Mouse (Mus musculus) brain, adult 2 months (tissue): ENCODE results near the gene Galt.

ENCODE experiments used
- DNase-seq: peaks from one replicate; pipeline ENCODE4 v3.0.0; 2011; ENCODE audit warnings: low read depth, low spot score

Gene Galt

DNA sequence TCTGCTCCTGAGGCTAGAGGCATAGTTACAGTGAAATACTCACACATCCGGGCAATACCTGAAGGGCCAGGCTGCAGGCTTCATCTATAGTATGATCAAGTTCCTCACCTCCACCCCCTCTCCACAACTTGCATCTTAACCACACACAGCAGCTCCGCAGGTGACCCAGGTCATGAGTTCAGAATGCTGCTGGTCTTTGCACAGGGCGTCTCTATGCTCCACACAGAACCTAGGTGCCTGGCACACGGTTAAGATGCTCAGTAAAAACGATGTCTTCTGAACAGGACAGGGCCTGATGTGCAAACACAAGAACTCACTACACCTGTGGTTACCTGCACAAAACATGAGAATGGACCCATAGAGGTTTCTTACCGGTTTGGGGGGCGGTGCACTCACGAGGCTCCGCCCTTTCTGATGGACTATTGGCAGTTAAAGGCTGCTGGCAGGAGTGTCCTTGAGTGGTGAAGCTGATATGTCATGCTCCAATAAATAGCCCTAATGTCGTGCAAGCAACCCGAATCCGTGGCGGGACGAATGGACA lies at the start of gene Galt:
TSS of gene Galt (plus strand) at position 432 of the 541 bp plus-strand sequence.
- DNase-seq = peak; percentile 92

- DNase-seq = no peak
Observed at GRCm38 (mm10) chr4:41705922-41706754, 48.9 kb upstream of the Galt start.

GRCm38 (mm10) chr4:41707011-41707535 lies 48.0 kb upstream of the Galt start:
- DNase-seq = peak; percentile 94

- DNase-seq = peak; percentile 73
Observed at GRCm38 (mm10) chr4:41708192-41708745, 46.8 kb upstream of the Galt start.

GRCm38 (mm10) chr4:41710229-41710628 lies 44.8 kb upstream of the Galt start:
- DNase-seq = no peak

DNA sequence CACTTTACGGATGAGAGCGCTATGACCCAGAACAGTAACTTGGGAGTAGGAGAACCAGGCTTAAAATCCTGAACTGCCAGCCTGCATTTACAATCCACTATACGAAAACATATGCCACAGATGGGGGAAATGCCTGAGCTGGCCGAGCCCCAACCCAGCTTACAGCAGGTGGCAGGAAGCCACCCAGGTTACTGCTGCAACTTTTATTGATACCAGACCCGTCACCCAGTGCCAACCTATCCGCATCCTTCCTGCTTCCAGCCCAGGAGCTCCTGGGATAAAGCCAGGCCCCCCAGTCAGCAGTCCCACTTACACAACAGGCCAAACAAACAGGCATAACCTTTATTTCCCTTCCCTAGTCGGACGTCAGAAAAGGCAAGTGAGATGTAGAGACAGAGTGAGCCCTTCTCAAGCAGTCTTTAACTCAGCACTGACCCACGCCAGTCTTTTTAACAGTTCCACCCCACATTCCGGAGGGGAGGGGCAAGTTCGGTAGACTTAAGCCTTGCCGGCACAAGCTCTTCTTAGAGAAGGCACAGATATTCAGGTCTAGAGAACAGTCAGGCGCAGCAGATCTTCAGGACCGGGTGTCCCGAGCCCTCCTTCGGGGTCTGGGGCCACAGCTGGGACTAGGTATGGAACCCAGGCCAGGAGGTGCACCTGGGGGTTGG lies 43.2 kb upstream of the Galt start:
- peak; percentile 69 for DNase-seq

GRCm38 (mm10) chr4:41712421-41713196 lies 42.4 kb upstream of the Galt start:
- no peak for DNase-seq

- peak; percentile 85 for DNase-seq
Observed at GRCm38 (mm10) chr4:41713197-41714067, 41.6 kb upstream of the Galt start, which contains the start of gene Rpp25l. TSS of gene Rpp25l (minus strand) at chr4:41713534.

GRCm38 (mm10) chr4:41714276-41714675 lies 40.8 kb upstream of the Galt start:
- peak; percentile 93 for DNase-seq

DNA sequence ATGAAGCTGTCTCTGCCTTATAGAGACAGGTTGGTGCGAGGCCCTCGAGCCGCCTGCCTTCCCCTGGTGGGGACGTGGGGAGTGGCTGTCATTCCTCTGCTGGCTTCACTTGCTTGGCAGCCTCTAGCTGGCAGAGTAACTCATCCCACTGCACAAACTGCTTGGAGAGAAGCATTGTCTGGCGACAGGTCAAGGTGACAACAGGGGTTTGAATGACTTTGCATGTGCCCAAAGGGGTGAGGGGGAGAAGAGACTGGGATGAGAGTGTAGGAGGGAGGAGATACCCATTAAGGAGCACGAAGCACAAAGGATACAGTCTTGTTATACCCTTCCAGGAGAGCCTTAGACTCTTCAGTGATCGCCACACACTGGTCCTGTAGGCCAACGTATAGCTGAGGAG lies 39.9 kb upstream of the Galt start:
- DNase-seq = no peak

- DNase-seq = peak; percentile 75
Observed at GRCm38 (mm10) chr4:41715596-41715995, 39.4 kb upstream of the Galt start.

- no peak for DNase-seq
Observed at GRCm38 (mm10) chr4:41716834-41717233, 38.2 kb upstream of the Galt start.

- peak; percentile 99 for DNase-seq
Observed at GRCm38 (mm10) chr4:41722918-41723351, 32.1 kb upstream of the Galt start, which contains the start of gene Dctn3. TSS of gene Dctn3 (minus strand) at chr4:41723170.

- DNase-seq = no peak
Observed at GRCm38 (mm10) chr4:41726826-41727621, 28.0 kb upstream of the Galt start.

GRCm38 (mm10) chr4:41731052-41731765 lies 23.8 kb upstream of the Galt start, which contains the start of gene Arid3c:
TSS of gene Arid3c (minus strand) at chr4:41731142.
- no peak for DNase-seq

DNA sequence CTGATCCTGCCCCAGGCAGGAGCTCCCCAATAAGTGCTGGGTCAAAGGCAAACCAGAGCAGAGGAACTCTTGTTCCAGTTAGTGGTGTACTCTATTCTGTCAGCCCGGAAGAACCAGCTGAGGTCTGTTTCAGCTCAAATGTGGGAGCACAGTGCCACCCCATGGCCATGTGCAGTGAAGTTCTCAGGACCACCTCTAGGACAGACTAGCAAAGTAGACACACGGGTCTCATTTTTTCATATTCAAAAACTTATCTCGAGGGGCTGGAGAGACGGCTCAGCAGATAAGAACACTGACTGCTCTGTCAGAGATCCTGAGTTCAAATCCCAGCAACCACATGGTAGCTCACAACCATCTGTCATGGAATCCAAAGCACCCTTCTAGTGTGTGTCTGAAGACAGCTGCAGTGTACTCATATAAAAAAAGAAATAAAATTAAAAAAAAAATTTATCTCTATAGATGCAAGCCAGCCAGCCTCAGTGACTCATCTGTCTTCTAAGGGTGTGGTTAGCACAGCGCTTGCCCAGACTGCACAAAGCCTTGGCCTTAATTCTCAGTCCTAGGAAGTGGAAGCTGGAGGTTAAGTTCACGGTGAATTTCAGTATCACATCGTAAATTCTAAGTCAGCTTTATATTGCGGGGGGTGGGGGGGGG lies 17.3 kb upstream of the Galt start:
- DNase-seq = peak; percentile 90

DNA sequence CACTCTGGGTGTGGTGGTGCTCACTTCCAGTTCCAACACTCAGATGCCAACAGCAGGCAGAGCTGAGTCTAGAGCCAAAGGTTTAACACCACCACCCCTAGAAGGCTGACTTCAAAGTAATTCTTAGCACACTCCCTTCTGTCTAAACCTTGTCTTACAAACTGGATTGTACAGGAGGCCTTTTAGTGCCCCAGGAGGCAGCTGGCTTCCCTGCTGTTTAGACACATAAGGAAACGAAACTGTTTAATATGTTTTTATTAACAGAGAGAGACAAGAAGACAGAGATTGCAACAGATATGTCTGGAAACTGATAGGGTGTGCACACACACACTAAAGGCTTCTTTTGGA lies 16.8 kb upstream of the Galt start:
- DNase-seq = no peak

- DNase-seq = no peak
Observed at GRCm38 (mm10) chr4:41739260-41739659, 15.8 kb upstream of the Galt start.
